ENCODE assay signal across 8 mouse cellular contexts in genomic region chr9:108796351-108796981, GRCm38 (mm10). TPM values are rescaled to one million over a fixed set of nuclear protein-coding genes. Genes with fewer than 3 reads are reported as not detected.
DNase-seq lines count a peak whose midpoint lies in the region; ATAC-seq lines count a peak whose summit lies in the region.

No protein-coding gene starts in this region.

- 0 out of 2 replicates have a peak overlapping the region, but pooled peaks have one; percentile 2 for H3K9ac ChIP-seq in forebrain, embryonic 15.5 days (replicated peaks)
- no peak overlapping the region for H3K9ac ChIP-seq in lung, embryonic 16.5 days (ENCODE audit: low read length)

- peak; percentile 57 to 86 for DNase-seq in layer of hippocampus, adult 18-20 months (ENCODE audit: low spot score in 2 of 2)
- DNase-seq in layer of hippocampus, postnatal 10 days (ENCODE audit: low spot score in 2 of 2): no peak
- peak; percentile 34 for DNase-seq in adrenal gland, postnatal 10 days
- no peak for DNase-seq in spleen, adult 12 weeks (ENCODE audit: low spot score)
- DNase-seq in cerebellum, adult 8-10 months: no peak

- peak overlapping the region; percentile 31; the same call in 1 of the 2 replicates for H3K27ac ChIP-seq in forebrain, embryonic 15.5 days (replicated peaks)
- no peak overlapping the region for H3K27ac ChIP-seq in lung, embryonic 16.5 days (ENCODE audit: low read length)

- peaks cover 59% of the 10 kb centered on the region for H3K4me1 ChIP-seq in forebrain, embryonic 15.5 days
- H3K4me1 ChIP-seq in lung, embryonic 16.5 days (replicated peaks; ENCODE audit: control insufficient read depth, insufficient read depth, low read length): peaks cover 34% of the 10 kb centered on the region

- peaks cover 51% of the 10 kb centered on the region for H3K36me3 ChIP-seq in forebrain, embryonic 15.5 days
- peaks cover 40% of the 10 kb centered on the region for H3K36me3 ChIP-seq in lung, embryonic 16.5 days (ENCODE audit: control insufficient read depth, insufficient read depth, low read length)

- no peak overlapping the region for H3K4me3 ChIP-seq in forebrain, embryonic 15.5 days
- H3K4me3 ChIP-seq in lung, embryonic 16.5 days (ENCODE audit: low read length): no peak overlapping the region

- 36% methylated on average over 4 of the region's 4 CpGs for WGBS in forebrain, embryonic 15.5 days
- 79% methylated on average over 4 of the region's 4 CpGs for whole genome bisulfite sequencing in lung, embryonic 16.5 days

- 0 out of 2 replicates have a peak overlapping the region, but pooled peaks have one; percentile 25 for H3K4me2 ChIP-seq in forebrain, embryonic 15.5 days (replicated peaks)
- H3K4me2 ChIP-seq in lung, embryonic 16.5 days (ENCODE audit: low read depth, low read length): no peak overlapping the region

- ATAC-seq in forebrain, embryonic 15.5 days (replicated peaks): no peak
- 0 out of 2 replicates have a peak, but pooled peaks have one; percentile 27 for ATAC-seq in lung, embryonic 16.5 days (ENCODE audit: low read depth)
- no peak for ATAC-seq in megakaryocyte, adult 5-6 weeks (ENCODE audit: poor library complexity, severe bottlenecking)

- no peaks in the 10 kb centered on the region for H3K27me3 ChIP-seq in forebrain, embryonic 15.5 days
- H3K27me3 ChIP-seq in lung, embryonic 16.5 days (ENCODE audit: control insufficient read depth, insufficient read depth, low read depth, low read length): no peaks in the 10 kb centered on the region

- no peaks in the 10 kb centered on the region for H3K9me3 ChIP-seq in forebrain, embryonic 15.5 days
- no peaks in the 10 kb centered on the region for H3K9me3 ChIP-seq in lung, embryonic 16.5 days (ENCODE audit: control insufficient read depth, low read length)

RNA-seq across cellular contexts. Expression of gene Nckipsd, which starts 11.7 kb away (rescaled TPM):
- 10 to 100 TPM; 75.6 to 78.8 TPM for total RNA-seq in layer of hippocampus, adult 18-20 months (2021)
- total RNA-seq in layer of hippocampus, postnatal 10 days (2021): 10 to 100 TPM; 40.7 to 43.4 TPM
- total RNA-seq in adrenal gland, postnatal 10 days (2021): 1 to 10 TPM; 6.9 to 9.5 TPM
- polyA plus RNA-seq in forebrain, embryonic 15.5 days (2015; fragmentation: Nextera tagmentation; extraction: Ambion mirVana): 21.1 and 21.2 TPM in 2 replicates
- polyA plus RNA-seq in lung, embryonic 16.5 days (2015; fragmentation: Nextera tagmentation; extraction: Ambion mirVana): 13.2 and 15.4 TPM in 2 replicates
- total RNA-seq in megakaryocyte, adult 5-6 weeks (2015): 13.9 and 19.3 TPM in 2 replicates
- total RNA-seq in megakaryocyte, adult 5-6 weeks (2017): 11.5 and 14.8 TPM in 2 replicates

RNA-seq across cellular contexts. Expression of gene Ip6k2, which starts 12.9 kb away (rescaled TPM):
- total RNA-seq in layer of hippocampus, adult 18-20 months (2021): 100 to 1,000 TPM; 240 to 270 TPM
- total RNA-seq in layer of hippocampus, postnatal 10 days (2021): 100 to 1,000 TPM; 180 to 190 TPM
- total RNA-seq in adrenal gland, postnatal 10 days (2021): 10 to 100 TPM; 74.2 to 82.0 TPM
- polyA plus RNA-seq in forebrain, embryonic 15.5 days (2015; fragmentation: Nextera tagmentation; extraction: Ambion mirVana): 206 and 208 TPM in 2 replicates
- 62.1 and 68.1 TPM in 2 replicates for polyA plus RNA-seq in lung, embryonic 16.5 days (2015; fragmentation: Nextera tagmentation; extraction: Ambion mirVana)
- total RNA-seq in megakaryocyte, adult 5-6 weeks (2015): 10.6 and 15.8 TPM in 2 replicates
- 30.6 and 35.4 TPM in 2 replicates for total RNA-seq in megakaryocyte, adult 5-6 weeks (2017)

RNA-seq across cellular contexts. Expression of gene Celsr3, which starts 29.7 kb away (rescaled TPM):
- 10 to 100 TPM; 54.6 to 58.6 TPM for total RNA-seq in layer of hippocampus, adult 18-20 months (2021)
- 10 to 100 TPM; 64.6 to 78.9 TPM for total RNA-seq in layer of hippocampus, postnatal 10 days (2021)
- total RNA-seq in adrenal gland, postnatal 10 days (2021): 1 to 10 TPM; 3.3 to 4.9 TPM
- polyA plus RNA-seq in forebrain, embryonic 15.5 days (2015; fragmentation: Nextera tagmentation; extraction: Ambion mirVana): 16.7 and 20.0 TPM in 2 replicates
- polyA plus RNA-seq in lung, embryonic 16.5 days (2015; fragmentation: Nextera tagmentation; extraction: Ambion mirVana): 0.11 and 0.14 TPM in 2 replicates
- total RNA-seq in megakaryocyte, adult 5-6 weeks (2015): 3.9 and 5.7 TPM in 2 replicates
- 2.4 and 3.3 TPM in 2 replicates for total RNA-seq in megakaryocyte, adult 5-6 weeks (2017)

RNA-seq across cellular contexts. Expression of gene Slc26a6, which starts 56.6 kb away (rescaled TPM):
- 10 to 100 TPM; 13.8 to 16.1 TPM for total RNA-seq in layer of hippocampus, adult 18-20 months (2021)
- total RNA-seq in layer of hippocampus, postnatal 10 days (2021): 10 to 100 TPM; 35.8 to 38.1 TPM
- 10 to 100 TPM in 1 of 2 experiments, 1 to 10 TPM in 1; 9.8 to 13.8 TPM for total RNA-seq in adrenal gland, postnatal 10 days (2021)
- 9.0 and 9.8 TPM in 2 replicates for polyA plus RNA-seq in forebrain, embryonic 15.5 days (2015; fragmentation: Nextera tagmentation; extraction: Ambion mirVana)
- 10.0 and 11.2 TPM in 2 replicates for polyA plus RNA-seq in lung, embryonic 16.5 days (2015; fragmentation: Nextera tagmentation; extraction: Ambion mirVana)
- 10.0 and 14.2 TPM in 2 replicates for total RNA-seq in megakaryocyte, adult 5-6 weeks (2015)
- 2.7 and 4.5 TPM in 2 replicates for total RNA-seq in megakaryocyte, adult 5-6 weeks (2017)

Comparison
In these comparisons a context has a peak if more than half of its experiments do, and no peak if none do; other contexts are left out.
1. DNase-seq: peak in layer of hippocampus, adult 18-20 months (2 of 2) and adrenal gland, postnatal 10 days (single experiment); none in layer of hippocampus, postnatal 10 days (0 of 2), spleen, adult 12 weeks (single experiment) and cerebellum, adult 8-10 months (single experiment).
2. RNA of gene Celsr3, which starts 29.7 kb away (total RNA-seq): 64.6 to 78.9 TPM in layer of hippocampus, postnatal 10 days and 54.6 to 58.6 TPM in layer of hippocampus, adult 18-20 months; 3.3 to 4.9 TPM in adrenal gland, postnatal 10 days and 2.4 to 5.7 TPM in megakaryocyte, adult 5-6 weeks; every median in the first group is over 4 times any median in the second.